Mouse (Mus musculus): ENCODE measurements around the gene Mrps18b. TPM values are rescaled to one million over a fixed set of nuclear protein-coding genes. Genes with fewer than 3 reads are reported as not detected.
"Not testable (repeated sequence)": the region's sequence is repeated elsewhere in the genome, so short reads cannot be mapped to it uniquely, and the experiment has no call there.

The Mrps18b gene
- polyA plus RNA-seq, 1 experiment from 2014 or later = 128 TPM

- Histone ChIP-seq H3K27ac (ENCODE audit: low read depth) (no peak overlapping the region), H3K9me3 (ENCODE audit: control insufficient read depth, low read length) (no peaks in the 10 kb centered on the region), H3K36me3 (ENCODE audit: control insufficient read depth, insufficient read depth, low read length) (no peaks in the 10 kb centered on the region), H3K4me3 (ENCODE audit: low read depth, low read length) (no peak overlapping the region), H3K4me2 (ENCODE audit: low read length) (no peak overlapping the region), H3K4me1 (replicated peaks; ENCODE audit: control insufficient read depth, insufficient read depth, low read length) (no peaks in the 10 kb centered on the region), H3K27me3 (replicated peaks; ENCODE audit: control insufficient read depth, insufficient read depth, low read length) (no peaks in the 10 kb centered on the region), H3K9ac (ENCODE audit: low read length) (no peak overlapping the region)
- 0 out of 2 replicates have a peak, but pooled peaks have one; percentile 58 for ATAC-seq (replicated peaks; ENCODE audit: low FRiP score, low TSS enrichment, low read depth)
- peak; percentile 68 for DNase-seq (ENCODE audit: low spot score)
- WGBS = 39% methylated on average over 2 of the region's 2 CpGs
Measured at GRCm38 (mm10) chr17:35937700-35938348, 21.6 kb upstream of the Mrps18b start.

- not testable (repeated sequence) for H3K4me1 ChIP-seq (replicated peaks; ENCODE audit: control insufficient read depth, insufficient read depth, low read length); H3K27me3 ChIP-seq (replicated peaks; ENCODE audit: control insufficient read depth, insufficient read depth, low read length); H3K36me3 ChIP-seq (ENCODE audit: control insufficient read depth, insufficient read depth, low read length); H3K9ac ChIP-seq (ENCODE audit: low read length); H3K4me2 ChIP-seq (ENCODE audit: low read length); H3K4me3 ChIP-seq (ENCODE audit: low read depth, low read length); H3K9me3 ChIP-seq (ENCODE audit: control insufficient read depth, low read length); DNase-seq (ENCODE audit: low spot score); ATAC-seq (replicated peaks; ENCODE audit: low FRiP score, low TSS enrichment, low read depth); H3K27ac ChIP-seq (ENCODE audit: low read depth)
- 82% methylated on average over 14 of the region's 14 CpGs for WGBS
Measured at GRCm38 (mm10) chr17:35935763-35936162, 19.6 kb upstream of the Mrps18b start.

- Histone ChIP-seq H3K4me2 (ENCODE audit: low read length) (no peak overlapping the region), H3K4me3 (ENCODE audit: low read depth, low read length) (no peak overlapping the region), H3K9me3 (ENCODE audit: control insufficient read depth, low read length) (no peaks in the 10 kb centered on the region), H3K27ac (ENCODE audit: low read depth) (no peak overlapping the region), H3K36me3 (ENCODE audit: control insufficient read depth, insufficient read depth, low read length) (peaks cover 40% of the 10 kb centered on the region), H3K9ac (ENCODE audit: low read length) (no peak overlapping the region), H3K4me1 (replicated peaks; ENCODE audit: control insufficient read depth, insufficient read depth, low read length) (no peaks in the 10 kb centered on the region), H3K27me3 (replicated peaks; ENCODE audit: control insufficient read depth, insufficient read depth, low read length) (no peaks in the 10 kb centered on the region)
- DNase-seq (ENCODE audit: low spot score) (no peak), ATAC-seq (replicated peaks; ENCODE audit: low FRiP score, low TSS enrichment, low read depth) (no peak)
- 77% methylated on average over 4 of the region's 4 CpGs for WGBS
Measured at GRCm38 (mm10) chr17:35932608-35933007, 16.4 kb upstream of the Mrps18b start.

GRCm38 (mm10) chr17:35930627-35931026 lies 14.4 kb upstream of the Mrps18b start:
- H3K9me3 ChIP-seq (ENCODE audit: control insufficient read depth, low read length) = no peaks in the 10 kb centered on the region
- no peak overlapping the region for H3K4me2 ChIP-seq (ENCODE audit: low read length)
- H3K4me1 ChIP-seq (replicated peaks; ENCODE audit: control insufficient read depth, insufficient read depth, low read length) = no peaks in the 10 kb centered on the region
- H3K36me3 ChIP-seq (ENCODE audit: control insufficient read depth, insufficient read depth, low read length) = peaks cover 58% of the 10 kb centered on the region
- 96% methylated on average over 12 of the region's 12 CpGs for WGBS
- no peaks in the 10 kb centered on the region for H3K27me3 ChIP-seq (replicated peaks; ENCODE audit: control insufficient read depth, insufficient read depth, low read length)
- DNase-seq (ENCODE audit: low spot score) (no peak), ATAC-seq (replicated peaks; ENCODE audit: low FRiP score, low TSS enrichment, low read depth) (no peak)
- H3K4me3 ChIP-seq (ENCODE audit: low read depth, low read length) = no peak overlapping the region
- no peak overlapping the region for H3K9ac ChIP-seq (ENCODE audit: low read length)
- H3K27ac ChIP-seq (ENCODE audit: low read depth) = no peak overlapping the region

- WGBS = 91% methylated on average over 2 of the region's 2 CpGs
- Histone ChIP-seq H3K36me3 (ENCODE audit: control insufficient read depth, insufficient read depth, low read length) (peaks cover 69% of the 10 kb centered on the region), H3K27ac (ENCODE audit: low read depth) (no peak overlapping the region), H3K9ac (ENCODE audit: low read length) (no peak overlapping the region), H3K9me3 (ENCODE audit: control insufficient read depth, low read length) (no peaks in the 10 kb centered on the region), H3K4me2 (ENCODE audit: low read length) (no peak overlapping the region), H3K4me3 (ENCODE audit: low read depth, low read length) (no peak overlapping the region), H3K4me1 (replicated peaks; ENCODE audit: control insufficient read depth, insufficient read depth, low read length) (no peaks in the 10 kb centered on the region), H3K27me3 (replicated peaks; ENCODE audit: control insufficient read depth, insufficient read depth, low read length) (no peaks in the 10 kb centered on the region)
- ATAC-seq (replicated peaks; ENCODE audit: low FRiP score, low TSS enrichment, low read depth) = no peak
- no peak for DNase-seq (ENCODE audit: low spot score)
Measured at GRCm38 (mm10) chr17:35929534-35929933, 13.3 kb upstream of the Mrps18b start.

GRCm38 (mm10) chr17:35927471-35927870 lies 11.3 kb upstream of the Mrps18b start:
- Histone ChIP-seq H3K4me2 (ENCODE audit: low read length) (no peak overlapping the region), H3K27ac (ENCODE audit: low read depth) (no peak overlapping the region), H3K27me3 (replicated peaks; ENCODE audit: control insufficient read depth, insufficient read depth, low read length) (no peaks in the 10 kb centered on the region), H3K4me3 (ENCODE audit: low read depth, low read length) (no peak overlapping the region), H3K36me3 (ENCODE audit: control insufficient read depth, insufficient read depth, low read length) (peaks cover 85% of the 10 kb centered on the region), H3K9ac (ENCODE audit: low read length) (no peak overlapping the region), H3K4me1 (replicated peaks; ENCODE audit: control insufficient read depth, insufficient read depth, low read length) (no peaks in the 10 kb centered on the region), H3K9me3 (ENCODE audit: control insufficient read depth, low read length) (no peaks in the 10 kb centered on the region)
- 73% methylated on average over 1 of the region's 1 CpGs for WGBS
- ATAC-seq (replicated peaks; ENCODE audit: low FRiP score, low TSS enrichment, low read depth) (no peak), DNase-seq (ENCODE audit: low spot score) (no peak)

GRCm38 (mm10) chr17:35923281-35923680 lies 7.1 kb upstream of the Mrps18b start:
- Histone ChIP-seq H3K9ac (ENCODE audit: low read length) (no peak overlapping the region), H3K4me1 (replicated peaks; ENCODE audit: control insufficient read depth, insufficient read depth, low read length) (peaks cover 21% of the 10 kb centered on the region), H3K9me3 (ENCODE audit: control insufficient read depth, low read length) (no peaks in the 10 kb centered on the region), H3K27me3 (replicated peaks; ENCODE audit: control insufficient read depth, insufficient read depth, low read length) (no peaks in the 10 kb centered on the region), H3K4me3 (ENCODE audit: low read depth, low read length) (no peak overlapping the region), H3K36me3 (ENCODE audit: control insufficient read depth, insufficient read depth, low read length) (peaks cover 55% of the 10 kb centered on the region), H3K27ac (ENCODE audit: low read depth) (no peak overlapping the region), H3K4me2 (ENCODE audit: low read length) (no peak overlapping the region)
- no peak for ATAC-seq (replicated peaks; ENCODE audit: low FRiP score, low TSS enrichment, low read depth)
- WGBS = 95% methylated on average over 4 of the region's 4 CpGs
- DNase-seq (ENCODE audit: low spot score) = no peak

- WGBS = 88% methylated on average over 3 of the region's 3 CpGs
- peaks cover 50% of the 10 kb centered on the region for H3K36me3 ChIP-seq (ENCODE audit: control insufficient read depth, insufficient read depth, low read length)
- H3K27me3 ChIP-seq (replicated peaks; ENCODE audit: control insufficient read depth, insufficient read depth, low read length) = no peaks in the 10 kb centered on the region
- H3K4me2 ChIP-seq (ENCODE audit: low read length) = no peak overlapping the region
- H3K4me1 ChIP-seq (replicated peaks; ENCODE audit: control insufficient read depth, insufficient read depth, low read length) = peaks cover 21% of the 10 kb centered on the region
- no peaks in the 10 kb centered on the region for H3K9me3 ChIP-seq (ENCODE audit: control insufficient read depth, low read length)
- H3K27ac ChIP-seq (ENCODE audit: low read depth) = no peak overlapping the region
- ATAC-seq (replicated peaks; ENCODE audit: low FRiP score, low TSS enrichment, low read depth) (no peak), DNase-seq (ENCODE audit: low spot score) (no peak)
- no peak overlapping the region for H3K4me3 ChIP-seq (ENCODE audit: low read depth, low read length)
- H3K9ac ChIP-seq (ENCODE audit: low read length) = no peak overlapping the region
Measured at GRCm38 (mm10) chr17:35922566-35922965, 6.4 kb upstream of the Mrps18b start.

GRCm38 (mm10) chr17:35921710-35922109 lies 5.5 kb upstream of the Mrps18b start:
- Histone ChIP-seq H3K4me1 (replicated peaks; ENCODE audit: control insufficient read depth, insufficient read depth, low read length) (peaks cover 21% of the 10 kb centered on the region), H3K36me3 (ENCODE audit: control insufficient read depth, insufficient read depth, low read length) (peaks cover 48% of the 10 kb centered on the region), H3K9ac (ENCODE audit: low read length) (no peak overlapping the region), H3K9me3 (ENCODE audit: control insufficient read depth, low read length) (no peaks in the 10 kb centered on the region), H3K27ac (ENCODE audit: low read depth) (no peak overlapping the region), H3K4me3 (ENCODE audit: low read depth, low read length) (no peak overlapping the region), H3K4me2 (ENCODE audit: low read length) (no peak overlapping the region), H3K27me3 (replicated peaks; ENCODE audit: control insufficient read depth, insufficient read depth, low read length) (no peaks in the 10 kb centered on the region)
- DNase-seq (ENCODE audit: low spot score) = no peak
- WGBS = 74% methylated on average over 4 of the region's 4 CpGs
- ATAC-seq (replicated peaks; ENCODE audit: low FRiP score, low TSS enrichment, low read depth) = no peak

All from intestine, embryonic 14.5 days (tissue).